Mouse (Mus musculus) midbrain, postnatal 0 days (tissue): ENCODE results near the gene Sh3pxd2b. TPM values are rescaled to one million over a fixed set of nuclear protein-coding genes. Genes with fewer than 3 reads are reported as not detected.
"Not testable (repeated sequence)": the region's sequence is repeated elsewhere in the genome, so short reads cannot be mapped to it uniquely, and the experiment has no call there.

Source experiments
- ATAC-seq: fragments of 200-750 bp; cut with Nextera tagmentation; 2 replicates; pipeline ENCODE4 v1.8.0; 2017; ENCODE audit warnings: moderate number of reproducible peaks, mild to moderate bottlenecking, moderate TSS enrichment, moderate library complexity; ENCODE audit not compliant: low FRiP score
- DNase-seq: peaks from one replicate; pipeline ENCODE4 v3.0.0-alpha.2; 2015; ENCODE audit warnings: low spot score
- H3K27ac ChIP-seq: fragments of 300-500 bp; sonication (generic); 2 replicates; pipeline ENCODE4 v1.5.1; 2014; ENCODE audit warnings: low read depth, mild to moderate bottlenecking, low read length, mixed read lengths
- H3K27me3 ChIP-seq: fragments of 300-500 bp; sonication (generic); 2 replicates; pipeline ENCODE4 v1.6.1; 2014; ENCODE audit warnings: low read length, control low read depth, mixed read lengths; ENCODE audit not compliant: insufficient read depth
- H3K36me3 ChIP-seq: fragments of 300-500 bp; sonication (generic); 2 replicates; pipeline ENCODE4 v1.6.1; 2014; ENCODE audit warnings: low read length, control low read depth, mixed read lengths; ENCODE audit not compliant: insufficient read depth
- H3K4me1 ChIP-seq: fragments of 300-500 bp; sonication (generic); 2 replicates; pipeline ENCODE4 v1.6.1; 2014; ENCODE audit warnings: mild to moderate bottlenecking, control low read depth, antibody characterized with exemption, low read length, mixed read lengths; ENCODE audit not compliant: insufficient read depth
- H3K4me2 ChIP-seq: fragments of 300-500 bp; sonication (generic); 2 replicates; pipeline ENCODE4 v1.6.1; 2014; ENCODE audit warnings: low read depth, mild to moderate bottlenecking, low read length, mixed read lengths; ENCODE audit not compliant: poor library complexity, severe bottlenecking
- H3K4me3 ChIP-seq: fragments of 300-500 bp; sonication (generic); 2 replicates; pipeline ENCODE4 v1.5.1; 2014; ENCODE audit warnings: low read depth, mild to moderate bottlenecking, low read length, moderate library complexity
- H3K9ac ChIP-seq: fragments of 300-500 bp; sonication (generic); replicated peaks from 2 replicates; pipeline ENCODE4 v1.6.1; 2014; ENCODE audit warnings: mild to moderate bottlenecking, low read length, moderate library complexity, mixed read lengths; ENCODE audit not compliant: poor library complexity, severe bottlenecking
- H3K9me3 ChIP-seq: fragments of 300-500 bp; sonication (generic); 2 replicates; pipeline ENCODE4 v1.6.1; 2016; ENCODE audit warnings: low read length, control low read depth
- CTCF ChIP-seq: IDR thresholded peaks from 2 replicates; pipeline ENCODE4 v1.5.1; 2016; ENCODE audit warnings: antibody characterized with exemption, mild to moderate bottlenecking
- WGBS: fragments of 180-500 bp; shearing (Covaris S2); extraction: QIAGEN DNeasy Blood & Tissue Kit; methylation state at CpG from one replicate; pipeline ENCODE4 v1.1.7; 2014; 5-methylcytosine and 5-hydroxymethylcytosine counted together
- polyA plus RNA-seq: library from polyadenylated mRNA; unstranded; fragments of >200 nt; fragmentation: Nextera tagmentation; extraction: Ambion mirVana; gene quantifications from 2 replicates; pipeline ENCODE4 v1.2.1, GENCODE M21; 2015
- total RNA-seq: library from RNA; depleted of rRNA; stranded (reverse); fragments of >200 nt; gene quantifications from 2 replicates; pipeline ENCODE4 v1.2.3, GENCODE M21; 2014; rRNA removed

Sh3pxd2b gene
- total RNA-seq (46.4 and 47.5 TPM in 2 replicates), polyA plus RNA-seq (8.6 and 8.7 TPM in 2 replicates)

GRCm38 (mm10) chr11:32347607-32348432 is at the start of gene Sh3pxd2b:
Sh3pxd2b (plus strand) TSS chr11:32347820.
- Histone ChIP-seq H3K4me1 (peaks cover 14% of the 10 kb centered on the region), H3K27ac (peak within 1 kb of the TSS; percentile 77), H3K27me3 (no peaks in the 10 kb centered on the region), H3K36me3 (0 out of 2 replicates have a peak, but pooled peaks cover 3% of the 10 kb centered on the region), H3K9ac (peak within 1 kb of the TSS; percentile 74), H3K4me3 (peak within 1 kb of the TSS; percentile 71), H3K4me2 (peak within 1 kb of the TSS; percentile 82), H3K9me3 (no peaks in the 10 kb centered on the region)
- no peak for TF ChIP-seq CTCF
- no peak for DNase-seq
- ATAC-seq = peak; percentile 80
- under 1% methylated on average over 53 of the region's 86 CpGs for WGBS

GRCm38 (mm10) chr11:32297866-32298531 is 49.6 kb upstream of the Sh3pxd2b start:
- 91% methylated on average over 1 of the region's 1 CpGs for WGBS
- Histone ChIP-seq H3K27me3 (no peaks in the 10 kb centered on the region), H3K36me3 (no peaks in the 10 kb centered on the region), H3K27ac (no peak overlapping the region), H3K9ac (no peak overlapping the region), H3K4me1 (no peaks in the 10 kb centered on the region), H3K9me3 (no peaks in the 10 kb centered on the region), H3K4me2 (no peak overlapping the region), H3K4me3 (no peak overlapping the region)
- DNase-seq (no peak), ATAC-seq (no peak)
- no peak for TF ChIP-seq CTCF

- no peak for DNase-seq
- H3K4me1 ChIP-seq = no peaks in the 10 kb centered on the region
- no peak overlapping the region for H3K4me2 ChIP-seq
- TF ChIP-seq CTCF = no peak
- H3K36me3 ChIP-seq = no peaks in the 10 kb centered on the region
- H3K9me3 ChIP-seq = no peaks in the 10 kb centered on the region
- WGBS = 97% methylated on average over 2 of the region's 2 CpGs
- H3K4me3 ChIP-seq = no peak overlapping the region
- H3K27ac ChIP-seq = no peak overlapping the region
- no peaks in the 10 kb centered on the region for H3K27me3 ChIP-seq
- H3K9ac ChIP-seq = no peak overlapping the region
- no peak for ATAC-seq
Measured at GRCm38 (mm10) chr11:32298532-32298918, 49.1 kb upstream of the Sh3pxd2b start.

- Histone ChIP-seq H3K4me3 (peak within 1 kb of the TSS; percentile 22), H3K4me2 (peak within 1 kb of the TSS; percentile 42; the same call in 1 of the 2 replicates)
- not testable (repeated sequence) for H3K9me3 ChIP-seq, H3K27me3 ChIP-seq, H3K9ac ChIP-seq, H3K36me3 ChIP-seq, H3K27ac ChIP-seq, H3K4me1 ChIP-seq
- ATAC-seq (peak; percentile 61; the same call in 1 of the 2 replicates), DNase-seq (peak; percentile 46)
- peak; percentile 90 for TF ChIP-seq CTCF
- WGBS = 11% methylated on average over 16 of the region's 16 CpGs
Measured at GRCm38 (mm10) chr11:32299865-32300264, 47.8 kb upstream of the Sh3pxd2b start, which contains the start of gene Hbq1a. Hbq1a (plus strand) TSS chr11:32300069.

GRCm38 (mm10) chr11:32300279-32301267 is 47.0 kb upstream of the Sh3pxd2b start:
- no peak for TF ChIP-seq CTCF
- H3K36me3 ChIP-seq = no peaks in the 10 kb centered on the region
- peak overlapping the region; percentile 42; the same call in 1 of the 2 replicates for H3K4me2 ChIP-seq
- no peak overlapping the region for H3K9ac ChIP-seq
- H3K27ac ChIP-seq = no peak overlapping the region
- H3K27me3 ChIP-seq = no peaks in the 10 kb centered on the region
- ATAC-seq (peak; percentile 12; the same call in 1 of the 2 replicates), DNase-seq (peak; percentile 27)
- H3K9me3 ChIP-seq = no peaks in the 10 kb centered on the region
- H3K4me3 ChIP-seq = peak overlapping the region; percentile 22
- no peaks in the 10 kb centered on the region for H3K4me1 ChIP-seq
- WGBS = 55% methylated on average over 14 of the region's 17 CpGs
